Mouse (Mus musculus) megakaryocyte, embryonic 14.5 days (primary cell): ENCODE results near the gene Edn3.

Experiments
- FLI1 ChIP-seq: IDR thresholded peaks from 2 replicates; pipeline ENCODE4 v1.6.1; 2012; ENCODE audit warnings: low read length, inconsistent platforms, mixed read lengths
- GATA1 ChIP-seq: IDR thresholded peaks from 3 replicates; pipeline ENCODE4 v1.6.1; 2012; ENCODE audit warnings: mixed read lengths, low read length, inconsistent platforms, borderline replicate concordance

- TF ChIP-seq GATA1 (peak; percentile 9; the same call in 1 of the 3 replicates), FLI1 (no peak)
Observed at GRCm38 (mm10) chr2:174715938-174716337, 44.5 kb upstream of the Edn3 start.
